Mouse (Mus musculus) thymus, postnatal 25 days (tissue): ENCODE measurements around the gene Abcf3.

Experiments
- DNase-seq: peaks from one replicate; pipeline ENCODE4 v3.0.0; 2022

Abcf3 gene

GRCm38 (mm10) chr16:20548096-20548948 is at the start of gene Abcf3:
Gene Abcf3, plus strand, starts transcription at chr16:20548577.
- peak; percentile 98 for DNase-seq

DNA sequence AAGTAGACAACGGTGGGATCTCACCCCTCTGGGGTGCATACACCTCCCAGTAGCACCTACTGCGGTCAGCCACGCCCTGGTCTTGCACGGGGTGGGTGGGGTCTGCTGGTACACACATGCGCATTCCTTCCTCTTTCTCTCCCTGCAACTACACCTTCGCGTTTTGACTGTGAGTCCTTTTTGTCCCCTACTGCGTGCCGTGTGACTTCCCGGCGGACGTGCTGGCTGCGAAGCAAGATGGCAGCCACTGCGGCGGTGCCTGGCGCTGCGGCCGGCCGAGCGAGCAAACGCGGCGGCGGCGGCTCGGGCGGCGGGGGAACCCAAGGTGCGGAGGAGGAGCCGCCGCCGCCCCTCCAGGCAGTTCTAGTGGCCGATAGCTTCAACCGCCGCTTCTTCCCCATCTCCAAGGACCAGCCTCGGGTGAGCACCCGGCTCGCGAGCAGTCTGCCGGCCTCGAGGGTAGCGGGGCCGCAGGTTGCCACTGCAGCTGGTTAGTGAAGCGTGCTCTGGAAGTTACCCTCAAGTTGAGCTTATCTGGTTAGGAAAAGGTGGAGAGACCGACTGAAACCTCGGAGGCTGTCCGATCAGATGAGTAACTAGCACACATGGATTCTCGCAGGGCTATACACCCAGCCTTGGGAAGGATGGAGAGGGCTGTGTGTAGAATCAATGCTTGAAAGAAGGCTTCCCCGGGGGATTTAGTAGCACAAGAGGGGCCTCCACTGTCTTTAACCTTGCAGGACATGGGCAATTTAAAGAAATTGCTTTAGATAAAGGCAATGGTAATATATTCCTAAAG is 49.5 kb upstream of the Abcf3 start, which contains the start of gene Eif2b5:
Gene Eif2b5, plus strand, starts transcription at position 141 of the 799 bp plus-strand sequence.
- peak; percentile 94 for DNase-seq

DNA sequence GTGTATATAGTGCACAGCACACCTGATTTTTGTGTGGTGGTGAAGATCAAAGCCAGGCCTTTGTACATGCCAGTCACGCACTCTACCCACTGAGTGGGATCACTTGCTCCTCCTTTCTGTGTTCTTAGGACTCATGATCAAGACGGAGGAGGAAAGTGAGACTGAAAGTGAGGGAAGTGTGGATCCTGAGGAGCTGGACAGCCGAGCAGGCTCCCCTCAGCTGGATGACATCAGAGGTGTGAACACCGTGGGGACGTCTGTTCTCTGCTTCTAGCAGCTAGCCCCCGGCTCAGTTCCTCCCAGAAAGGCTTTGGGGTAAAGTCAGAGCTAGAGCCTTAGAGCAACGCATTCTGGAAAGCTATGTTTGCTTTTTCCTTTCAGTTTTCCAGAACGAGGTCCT is 42.4 kb upstream of the Abcf3 start:
- DNase-seq = no peak

GRCm38 (mm10) chr16:20509349-20509748 is 39.0 kb upstream of the Abcf3 start:
- DNase-seq = peak; percentile 31

GRCm38 (mm10) chr16:20511277-20511847 is 37.0 kb upstream of the Abcf3 start:
- DNase-seq = no peak

DNA sequence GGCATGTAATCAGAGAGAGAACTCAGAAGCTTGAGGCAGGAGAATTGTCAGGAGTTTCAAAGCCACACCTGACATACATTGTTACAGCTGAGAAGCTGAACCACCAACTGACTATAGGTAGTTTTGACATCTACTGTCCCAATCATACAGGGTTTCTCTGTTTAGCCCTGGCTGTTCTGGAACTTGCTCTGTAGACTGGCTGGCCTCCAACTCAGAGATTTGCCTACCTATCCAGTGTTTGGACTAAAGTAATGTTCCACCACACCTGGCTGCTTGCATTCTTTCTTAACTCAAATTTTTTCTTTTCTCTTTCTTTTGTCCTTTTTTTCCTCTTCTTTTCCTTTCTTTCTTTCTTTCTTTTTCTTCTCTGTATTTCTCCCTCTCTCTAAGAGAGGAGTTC is 32.3 kb upstream of the Abcf3 start:
- no peak for DNase-seq

DNA sequence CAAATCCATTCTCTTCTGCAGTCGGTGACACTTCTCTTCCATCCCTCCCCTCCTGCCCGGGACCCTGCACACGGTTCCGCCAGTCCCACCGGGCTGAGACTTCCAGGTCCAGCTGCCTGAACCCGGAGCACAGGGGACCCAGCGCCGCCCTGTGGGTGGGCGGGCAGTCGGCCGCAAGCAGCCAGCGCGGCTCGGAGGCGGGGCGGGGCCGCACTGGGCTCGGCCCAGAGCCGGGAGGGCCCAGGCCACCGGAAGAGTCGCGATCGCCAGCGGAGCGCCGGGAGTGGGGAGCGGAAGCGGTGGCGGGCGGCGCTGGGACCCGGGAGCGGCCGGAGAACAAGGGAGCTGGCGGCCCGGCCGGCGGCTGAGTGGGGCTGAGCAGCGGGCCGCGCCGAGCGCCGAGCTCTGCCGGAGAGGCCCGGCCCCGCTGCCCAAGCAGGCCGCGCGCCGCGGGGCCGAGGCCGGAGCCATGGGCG is 31.6 kb upstream of the Abcf3 start, which contains the start of gene Dvl3:
Gene Dvl3, plus strand, starts transcription at position 257 of the 476 bp plus-strand sequence.
- DNase-seq = peak; percentile 84

DNA sequence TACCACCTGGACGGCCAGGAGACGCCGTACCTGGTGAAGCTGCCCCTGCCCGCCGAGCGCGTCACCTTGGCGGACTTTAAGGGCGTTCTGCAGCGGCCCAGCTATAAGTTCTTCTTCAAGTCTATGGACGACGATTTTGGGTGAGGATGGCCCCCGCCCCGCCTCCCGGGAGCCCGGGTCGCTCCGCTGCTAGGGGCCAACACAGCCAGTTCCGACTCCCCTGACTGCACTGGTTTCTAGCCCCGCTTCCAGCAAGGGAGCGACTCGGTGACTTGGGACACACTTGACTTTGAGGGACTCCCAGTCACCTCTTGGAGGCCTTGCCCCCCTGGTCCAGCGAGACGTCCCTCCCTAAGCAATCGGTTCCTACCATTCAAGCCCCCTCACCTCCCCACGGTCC is 31.2 kb upstream of the Abcf3 start:
- DNase-seq = peak; percentile 53

- DNase-seq = no peak
These were observed 30.5 kb upstream of the Abcf3 start for GRCm38 (mm10) chr16:20517701-20518374.

GRCm38 (mm10) chr16:20523886-20524285 is 24.5 kb upstream of the Abcf3 start:
- DNase-seq = no peak

DNA sequence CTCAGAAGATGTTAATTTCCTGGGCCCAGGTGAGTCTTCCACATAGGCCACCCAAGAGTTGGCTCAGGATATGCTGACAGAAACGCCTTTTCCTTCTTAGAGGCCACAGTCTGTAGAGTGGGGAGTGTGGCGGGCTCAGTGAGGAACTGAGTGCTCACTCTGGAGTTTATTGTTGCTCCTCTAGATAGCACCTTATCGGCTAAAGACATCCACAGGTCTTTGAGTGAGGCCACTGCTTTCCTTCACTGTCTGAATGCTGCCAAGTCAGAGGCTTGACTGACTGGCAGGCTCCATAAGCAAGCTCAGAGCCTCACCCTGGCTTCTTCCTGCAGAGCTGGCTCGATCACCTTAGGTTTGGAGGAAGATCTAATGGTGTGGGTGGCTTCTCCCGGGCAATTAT is 19.6 kb upstream of the Abcf3 start:
- no peak for DNase-seq

- DNase-seq = no peak
These were observed 19.0 kb upstream of the Abcf3 start for GRCm38 (mm10) chr16:20529375-20529774.

- DNase-seq = no peak
These were observed 17.4 kb upstream of the Abcf3 start for GRCm38 (mm10) chr16:20530941-20531340.

DNA sequence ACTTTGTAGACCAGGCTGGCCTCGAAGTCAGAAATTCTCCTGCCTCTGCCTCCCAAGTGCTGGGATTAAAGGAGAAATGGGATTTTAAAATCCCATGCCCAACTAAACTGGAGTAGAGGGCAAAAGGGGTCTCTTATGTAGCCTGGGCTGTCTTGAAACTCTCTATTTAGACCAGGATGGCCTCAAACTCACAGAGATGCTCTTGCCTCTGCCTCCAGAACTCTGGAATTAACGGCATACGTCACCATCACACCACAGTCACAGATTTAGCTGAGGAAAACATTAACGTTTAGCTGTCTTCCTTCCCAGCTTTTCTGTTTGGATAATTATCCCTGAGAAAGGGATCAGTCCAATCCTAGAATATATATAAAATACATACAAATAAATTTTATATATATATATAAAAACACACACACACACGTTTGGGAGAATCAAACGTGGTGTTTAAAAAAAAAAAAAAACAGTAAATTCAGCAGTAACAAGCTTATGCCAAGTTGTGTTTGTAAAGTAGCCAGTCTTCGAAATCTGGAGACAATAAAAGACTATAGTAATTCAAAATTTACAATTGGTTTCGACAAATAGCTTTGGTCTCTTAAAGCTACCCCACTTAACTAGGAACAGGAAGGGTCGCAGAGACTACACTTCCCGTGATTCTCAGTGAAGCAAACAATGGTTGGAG is 13.6 kb upstream of the Abcf3 start:
- DNase-seq = no peak

GRCm38 (mm10) chr16:20535296-20536080 is 12.9 kb upstream of the Abcf3 start, which contains the start of gene Ap2m1:
Gene Ap2m1, plus strand, starts transcription at chr16:20535478.
- peak; percentile 91 for DNase-seq

GRCm38 (mm10) chr16:20536081-20536665 is 12.2 kb upstream of the Abcf3 start:
- no peak for DNase-seq

DNA sequence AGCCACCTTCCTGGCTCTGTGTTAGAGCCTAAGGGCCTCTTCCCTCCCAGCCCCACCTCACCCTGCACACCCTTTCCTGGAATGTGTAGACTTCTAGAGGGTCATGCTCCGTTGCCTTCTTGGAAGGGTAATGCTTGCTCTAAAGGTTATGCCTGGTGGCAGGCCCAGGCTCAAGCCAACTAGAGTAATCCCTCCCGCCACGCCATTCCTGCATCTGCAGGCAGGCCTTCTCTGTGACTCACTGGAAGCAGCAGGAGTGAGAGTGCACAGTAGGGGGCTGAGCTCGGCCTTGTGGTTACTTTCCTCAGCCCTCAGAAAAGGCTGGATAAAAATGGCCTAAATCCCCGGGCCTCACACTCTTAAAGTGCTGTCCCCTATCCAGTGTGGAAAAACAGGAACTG is 11.3 kb upstream of the Abcf3 start:
- no peak for DNase-seq

GRCm38 (mm10) chr16:20537601-20538320 is 10.6 kb upstream of the Abcf3 start:
- no peak for DNase-seq

DNA sequence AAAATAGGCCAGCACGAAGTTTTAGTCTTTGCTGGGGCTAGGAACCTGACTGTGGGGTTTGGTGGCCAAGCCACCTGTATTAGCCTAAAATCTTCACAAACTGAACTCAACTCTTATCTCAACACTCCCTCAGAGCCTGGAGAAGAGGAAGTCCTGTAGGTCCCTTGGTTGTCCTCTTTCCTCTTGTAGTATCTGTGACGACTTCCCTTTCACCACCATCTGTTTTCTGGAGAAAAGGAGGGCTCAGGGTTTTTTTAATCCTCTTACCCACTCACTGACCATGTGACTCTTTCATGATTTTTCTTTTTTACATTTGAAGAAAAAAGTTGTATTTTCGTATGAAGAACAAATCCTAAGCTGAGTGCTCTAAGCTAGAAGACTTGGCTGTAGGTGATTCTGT is 8.7 kb upstream of the Abcf3 start:
- no peak for DNase-seq

GRCm38 (mm10) chr16:20540438-20540837 is 7.9 kb upstream of the Abcf3 start:
- no peak for DNase-seq
